Mouse (Mus musculus): ENCODE data around the gene Emid1.

DNA sequence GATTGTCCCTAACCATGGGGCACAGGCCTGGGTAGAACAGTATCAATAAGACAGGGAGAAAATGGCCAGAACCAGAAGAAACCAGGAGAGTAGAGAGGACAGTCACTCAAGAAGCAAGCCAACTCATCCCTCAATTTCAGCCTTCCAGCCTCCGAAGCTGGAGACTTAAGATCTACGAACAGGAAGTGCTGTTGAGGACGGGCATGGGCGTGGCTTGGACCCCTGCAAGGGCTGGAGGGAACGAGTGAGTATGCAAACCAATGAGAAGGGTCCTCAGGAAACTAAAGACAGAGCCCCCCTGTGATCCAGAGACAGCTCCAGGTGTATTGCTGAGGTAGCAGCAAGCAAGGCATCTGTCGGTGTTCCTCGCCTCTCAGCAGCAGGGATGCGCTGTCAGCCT, 12.3 kb upstream of the Emid1 start:
- TF ChIP-seq CTCF (IDR thresholded peaks at IDR 0.05; ENCODE audit: control insufficient read depth, insufficient read depth, low read length) (no peak), POLR2A (IDR thresholded peaks at IDR 0.05; ENCODE audit: borderline replicate concordance, control insufficient read depth, low read depth, low read length) (no peak)
